Mouse (Mus musculus) forebrain, embryonic 14.5 days (tissue): ENCODE measurements around the gene Lsm10. TPM values are rescaled to one million over a fixed set of nuclear protein-coding genes. Genes with fewer than 3 reads are reported as not detected.

Experiments used
- ATAC-seq: fragments of 200-750 bp; cut with Nextera tagmentation; 2 replicates; pipeline ENCODE4 v1.8.0; 2017; ENCODE audit warnings: mild to moderate bottlenecking, moderate library complexity
- DNase-seq: peaks from one replicate; pipeline ENCODE4 v3.0.0-alpha.2; 2015; ENCODE audit warnings: low spot score
- H3K27ac ChIP-seq: fragments of 300-500 bp; sonication (generic); 2 replicates; pipeline ENCODE4 v1.5.1; 2014; ENCODE audit warnings: low read depth, mild to moderate bottlenecking, control low read depth, low read length, moderate library complexity
- H3K27me3 ChIP-seq: fragments of 300-500 bp; sonication (generic); replicated peaks from 2 replicates; pipeline ENCODE4 v1.6.1; 2014; ENCODE audit warnings: low read length, control low read depth, mixed read lengths; ENCODE audit not compliant: control insufficient read depth, insufficient read depth
- H3K36me3 ChIP-seq: fragments of 300-500 bp; sonication (generic); 2 replicates; pipeline ENCODE4 v1.6.1; 2014; ENCODE audit warnings: low read length, control low read depth; ENCODE audit not compliant: control insufficient read depth, insufficient read depth
- H3K4me1 ChIP-seq: fragments of 300-500 bp; sonication (generic); 2 replicates; pipeline ENCODE4 v1.6.1; 2014; ENCODE audit warnings: antibody characterized with exemption, low read length, control low read depth; ENCODE audit not compliant: control insufficient read depth, insufficient read depth
- H3K4me2 ChIP-seq: fragments of 300-500 bp; sonication (generic); 2 replicates; pipeline ENCODE4 v1.6.1; 2014; ENCODE audit warnings: mild to moderate bottlenecking, control low read depth, low read length
- H3K4me3 ChIP-seq: fragments of 300-500 bp; sonication (generic); 2 replicates; pipeline ENCODE4 v1.5.1; 2014; ENCODE audit warnings: low read depth, low read length, control low read depth
- H3K9ac ChIP-seq: fragments of 300-500 bp; sonication (generic); 2 replicates; pipeline ENCODE4 v1.6.1; 2014; ENCODE audit warnings: mild to moderate bottlenecking, low read length, control low read depth, moderate library complexity
- H3K9me3 ChIP-seq: fragments of 300-500 bp; sonication (generic); replicated peaks from 2 replicates; pipeline ENCODE4 v1.6.1; 2016; ENCODE audit warnings: low read length, control low read depth, mixed read lengths; ENCODE audit not compliant: control insufficient read depth
- WGBS: fragments of 180-500 bp; shearing (Covaris S2); extraction: QIAGEN DNeasy Blood & Tissue Kit; methylation state at CpG from one replicate; pipeline ENCODE4 v1.1.7; 2014; 5-methylcytosine and 5-hydroxymethylcytosine counted together
- polyA plus RNA-seq: library from polyadenylated mRNA; unstranded; fragments of >200 nt; fragmentation: Nextera tagmentation; extraction: Ambion mirVana; gene quantifications from 2 replicates; pipeline ENCODE4 v1.2.1, GENCODE M21; 2014

Lsm10 gene
- polyA plus RNA-seq, 1 experiment from 2014 or later = 76.6 TPM

DNA sequence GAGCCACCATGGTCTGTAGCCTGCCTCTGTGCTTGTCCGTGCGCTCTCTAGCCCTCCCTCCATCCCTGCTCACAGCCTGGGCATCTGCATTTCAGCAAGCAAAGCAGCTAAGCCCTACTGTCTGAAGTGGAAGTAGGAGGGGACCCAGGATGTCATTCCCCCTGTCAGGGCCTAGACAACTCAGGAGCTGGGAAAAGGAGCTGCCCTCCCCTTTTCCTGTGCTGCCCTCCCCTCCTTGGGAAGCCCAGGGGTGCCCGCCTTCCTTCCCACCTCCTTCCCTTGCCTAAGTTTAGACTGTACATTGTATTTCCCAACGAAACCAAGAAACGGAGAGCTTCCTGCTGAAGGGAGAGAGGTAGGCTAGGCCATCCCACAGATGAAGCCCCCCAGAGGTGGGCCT lies 44.6 kb downstream of the Lsm10 start:
- 93% methylated on average over 5 of the region's 5 CpGs for WGBS
- no peaks in the 10 kb centered on the region for H3K4me1 ChIP-seq
- DNase-seq (no peak), ATAC-seq (no peak)
- no peak overlapping the region for H3K4me2 ChIP-seq
- H3K36me3 ChIP-seq = peaks cover 44% of the 10 kb centered on the region
- H3K27me3 ChIP-seq = no peaks in the 10 kb centered on the region
- no peaks in the 10 kb centered on the region for H3K9me3 ChIP-seq
- H3K4me3 ChIP-seq = no peak overlapping the region
- H3K27ac ChIP-seq = no peak overlapping the region
- H3K9ac ChIP-seq = no peak overlapping the region

DNA sequence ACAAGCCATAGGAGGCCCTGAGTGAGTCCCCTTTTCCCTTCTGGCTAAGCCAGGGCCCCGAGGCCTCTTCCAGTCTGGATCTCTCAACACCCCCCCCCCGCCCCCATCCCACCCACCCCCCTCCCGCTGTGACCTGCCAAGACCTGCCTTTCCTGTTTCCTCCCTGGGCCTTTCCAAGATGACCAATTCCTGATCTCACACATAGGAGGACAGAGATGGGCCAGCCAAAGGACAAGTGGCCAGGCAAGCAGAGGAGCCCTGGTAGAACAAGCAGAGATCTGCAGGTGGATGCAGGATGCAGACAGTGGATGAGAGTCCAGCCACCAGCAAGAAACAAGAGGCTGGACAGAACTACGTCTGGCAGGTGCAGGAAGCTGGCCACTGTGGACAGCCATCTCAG lies 49.0 kb downstream of the Lsm10 start:
- H3K4me1 ChIP-seq = peaks cover 12% of the 10 kb centered on the region
- DNase-seq (no peak), ATAC-seq (no peak)
- no peak overlapping the region for H3K4me3 ChIP-seq
- no peaks in the 10 kb centered on the region for H3K9me3 ChIP-seq
- H3K36me3 ChIP-seq = peaks cover 1% of the 10 kb centered on the region; the same call in 1 of the 2 replicates
- H3K4me2 ChIP-seq = no peak overlapping the region
- 49% methylated on average over 4 of the region's 4 CpGs for WGBS
- no peak overlapping the region for H3K27ac ChIP-seq
- H3K27me3 ChIP-seq = peaks cover 32% of the 10 kb centered on the region
- no peak overlapping the region for H3K9ac ChIP-seq

DNA sequence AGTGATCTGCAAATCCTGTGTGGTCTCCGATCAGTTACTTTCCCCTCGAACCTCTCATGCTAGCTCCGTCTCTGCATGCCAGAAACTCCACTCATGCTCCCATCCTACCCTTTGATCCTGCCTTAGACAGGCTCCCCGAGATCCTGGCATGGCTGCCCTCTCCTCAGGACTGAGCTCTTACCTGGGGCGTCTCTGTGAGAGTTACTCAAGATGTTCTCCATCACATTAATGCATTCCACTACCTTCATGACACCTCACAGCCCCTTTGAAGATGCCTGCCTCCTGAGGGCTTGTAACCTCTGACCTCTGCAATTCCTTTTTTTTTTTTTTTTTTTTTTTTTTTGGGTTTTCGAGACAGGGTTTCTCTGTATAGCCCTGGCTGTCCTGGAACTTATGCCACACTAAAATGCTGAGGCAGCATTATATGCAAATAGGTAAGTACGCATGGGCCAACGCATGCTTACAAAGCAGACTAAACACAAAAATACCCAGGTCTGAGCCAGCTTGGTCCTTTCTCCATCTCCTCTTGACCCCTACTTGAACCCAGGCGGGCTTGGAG lies 50.6 kb downstream of the Lsm10 start:
- Histone ChIP-seq H3K4me1 (peaks cover 12% of the 10 kb centered on the region), H3K27me3 (peaks cover 33% of the 10 kb centered on the region), H3K27ac (no peak overlapping the region), H3K9me3 (no peaks in the 10 kb centered on the region), H3K4me2 (0 out of 2 replicates have a peak overlapping the region, but pooled peaks have one; percentile 63), H3K36me3 (no peaks in the 10 kb centered on the region), H3K9ac (no peak overlapping the region), H3K4me3 (no peak overlapping the region)
- no peak for DNase-seq
- ATAC-seq = no peak; the same call in 1 of the 2 replicates
- WGBS = 64% methylated on average over 9 of the region's 9 CpGs

DNA sequence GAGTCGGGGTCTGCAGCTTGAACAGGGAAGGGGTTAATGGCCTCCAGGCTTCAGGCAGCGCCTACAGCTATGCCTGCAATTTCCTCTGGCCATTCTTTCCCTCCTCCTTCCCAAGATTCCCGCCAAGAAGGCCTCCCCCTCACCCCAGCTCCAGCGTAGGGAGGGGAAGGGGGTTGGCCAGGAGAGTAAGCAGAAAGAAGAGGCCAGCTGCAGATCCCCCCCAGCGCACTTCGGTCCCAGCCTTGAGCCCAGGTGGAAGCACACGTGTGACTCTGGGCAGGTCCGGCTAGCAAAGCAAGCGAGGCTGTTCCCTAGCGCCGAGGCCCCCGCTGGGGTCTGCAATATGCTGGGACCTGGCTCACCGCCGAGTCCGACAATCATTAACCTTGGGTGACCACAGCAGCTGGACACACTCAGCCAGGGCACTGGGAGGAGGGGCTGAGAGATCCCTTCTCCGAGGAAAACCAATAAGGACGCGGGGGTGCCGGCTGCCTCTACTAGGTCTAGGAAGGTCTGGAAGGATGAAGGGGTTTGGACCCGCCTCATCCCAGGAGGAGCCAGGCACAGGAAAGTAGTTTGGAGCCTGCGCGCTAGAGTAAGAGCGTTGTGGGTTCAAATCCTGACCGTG lies 51.2 kb downstream of the Lsm10 start, which contains the start of gene Eva1b:
Gene Eva1b, plus strand, starts transcription at position 212 of the 628 bp plus-strand sequence.
- H3K27me3 ChIP-seq = peaks cover 33% of the 10 kb centered on the region
- H3K9ac ChIP-seq = peak within 1 kb of the TSS; percentile 51
- peaks cover 12% of the 10 kb centered on the region for H3K4me1 ChIP-seq
- peak; percentile 22 for DNase-seq
- H3K4me3 ChIP-seq = peak within 1 kb of the TSS; percentile 38
- peak; percentile 40 for ATAC-seq
- peak within 1 kb of the TSS; percentile 63 for H3K4me2 ChIP-seq
- H3K36me3 ChIP-seq = no peaks in the 10 kb centered on the region
- no peak within 1 kb of the TSS for H3K27ac ChIP-seq
- no peaks in the 10 kb centered on the region for H3K9me3 ChIP-seq
- WGBS = 5% methylated on average over 24 of the region's 24 CpGs

Other genes starting within 250 kb of the Lsm10 start
- gene Csf3r, start 72.1 kb upstream of the Lsm10 start, polyA plus RNA-seq = 0.48 and 0.53 TPM in 2 replicates
- gene Mrps15, start 49.7 kb upstream of the Lsm10 start, polyA plus RNA-seq = 108 and 124 TPM in 2 replicates
- gene Oscp1, start 38.1 kb upstream of the Lsm10 start, polyA plus RNA-seq = 31.2 and 32.0 TPM in 2 replicates
- gene Stk40, start 7.3 kb downstream of the Lsm10 start, polyA plus RNA-seq = 22.2 and 25.1 TPM in 2 replicates
- gene Eva1b, start 51.1 kb downstream of the Lsm10 start, polyA plus RNA-seq = 13.4 and 14.2 TPM in 2 replicates
- gene Sh3d21, start 66.9 kb downstream of the Lsm10 start, polyA plus RNA-seq = 1.1 TPM in 2 replicates
- gene Thrap3, start 106.1 kb downstream of the Lsm10 start, polyA plus RNA-seq = 128 and 152 TPM in 2 replicates
- 54.8 and 67.8 TPM in 2 replicates for gene Map7d1, start 159.7 kb downstream of the Lsm10 start, polyA plus RNA-seq
- 36.9 and 39.3 TPM in 2 replicates for gene Trappc3, start 165.7 kb downstream of the Lsm10 start, polyA plus RNA-seq
- 1.2 and 2.9 TPM in 2 replicates for gene Col8a2, start 190.2 kb downstream of the Lsm10 start, polyA plus RNA-seq
- 53.9 and 62.4 TPM in 2 replicates for gene Adprhl2, start 225.1 kb downstream of the Lsm10 start, polyA plus RNA-seq
- gene Tekt2, start 229.1 kb downstream of the Lsm10 start, polyA plus RNA-seq = 9.4 and 11.1 TPM in 2 replicates